Mouse (Mus musculus) frontal cortex, postnatal 10 days (tissue): ENCODE data around the gene Fbxo2.

Source experiments
- DNase-seq, 2 experiments: peaks; one replicate each; pipeline ENCODE4 v3.0.0; 2022; ENCODE audit warnings: low spot score in 2 of 2, mixed read lengths in 1 of 2

The Fbxo2 gene

GRCm38 (mm10) chr4:148143721-148144120 lies 16.7 kb upstream of the Fbxo2 start:
- DNase-seq: no peak

GRCm38 (mm10) chr4:148147714-148148113 lies 12.7 kb upstream of the Fbxo2 start:
- DNase-seq: no peak

- DNase-seq: no peak
Measured at GRCm38 (mm10) chr4:148149540-148149939, 10.9 kb upstream of the Fbxo2 start.

GRCm38 (mm10) chr4:148150242-148150641 lies 10.2 kb upstream of the Fbxo2 start:
- DNase-seq: no peak

- no peak for DNase-seq
Measured at GRCm38 (mm10) chr4:148150953-148151266, 9.5 kb upstream of the Fbxo2 start.

GRCm38 (mm10) chr4:148151267-148152168 lies 8.9 kb upstream of the Fbxo2 start, which contains the start of gene Fbxo6:
Gene Fbxo6 (minus strand): TSS chr4:148152140.
- peak; percentile 82 to 83 for DNase-seq

GRCm38 (mm10) chr4:148152547-148152946 lies 7.9 kb upstream of the Fbxo2 start:
- no peak for DNase-seq

GRCm38 (mm10) chr4:148154006-148154405 lies 6.4 kb upstream of the Fbxo2 start:
- DNase-seq: no peak

- no peak for DNase-seq
Measured at GRCm38 (mm10) chr4:148154982-148155381, 5.4 kb upstream of the Fbxo2 start.

- peak; percentile 57 to 59 for DNase-seq
Measured at GRCm38 (mm10) chr4:148158436-148159348, 1.7 kb upstream of the Fbxo2 start.

- peak; percentile 96 to 97 for DNase-seq
Measured at GRCm38 (mm10) chr4:148159544-148160435, 631 bp upstream of the Fbxo2 start.

GRCm38 (mm10) chr4:148164002-148164439 lies 3.6 kb downstream of the Fbxo2 start:
- peak; percentile 62 to 79 for DNase-seq

GRCm38 (mm10) chr4:148164461-148164860 lies 4.0 kb downstream of the Fbxo2 start:
- DNase-seq: no peak

- no peak for DNase-seq
Measured at GRCm38 (mm10) chr4:148165551-148165950, 5.1 kb downstream of the Fbxo2 start.

GRCm38 (mm10) chr4:148166431-148166830 lies 6.0 kb downstream of the Fbxo2 start:
- peak; percentile 73 to 82 for DNase-seq

GRCm38 (mm10) chr4:148166986-148167385 lies 6.6 kb downstream of the Fbxo2 start:
- DNase-seq: no peak

- DNase-seq: no peak
Measured at GRCm38 (mm10) chr4:148168287-148168686, 7.9 kb downstream of the Fbxo2 start.

- DNase-seq: no peak
Measured at GRCm38 (mm10) chr4:148169586-148169985, 9.2 kb downstream of the Fbxo2 start.

GRCm38 (mm10) chr4:148170842-148171241 lies 10.4 kb downstream of the Fbxo2 start:
- peak in 1 of 2 experiments; percentile 55 for DNase-seq

GRCm38 (mm10) chr4:148171261-148171660 lies 10.8 kb downstream of the Fbxo2 start:
- no peak for DNase-seq

- DNase-seq: peak; percentile 27 to 39
Measured at GRCm38 (mm10) chr4:148173811-148174494, 13.5 kb downstream of the Fbxo2 start.
